Mouse (Mus musculus): ENCODE measurements around the gene Fuom.

Gene Fuom

GRCm38 (mm10) chr7:140054124-140054523 is 48.1 kb downstream of the Fuom start:
- no peak for DNase-seq

GRCm38 (mm10) chr7:140049115-140049689 is 53.0 kb downstream of the Fuom start:
- DNase-seq, result no peak

GRCm38 (mm10) chr7:140048361-140049114 is 53.7 kb downstream of the Fuom start, which contains the start of gene Msx3:
Gene Msx3, minus strand, starts transcription at chr7:140049089.
- no peak for DNase-seq

GRCm38 (mm10) chr7:140047811-140048311 is 54.4 kb downstream of the Fuom start:
- DNase-seq, result no peak
